Mouse (Mus musculus) splenic B cell, adult 2 months (primary cell): ENCODE measurements around the gene Ociad1.

Source experiments
- DNase-seq: peaks from one replicate; pipeline ENCODE4 v3.0.0-alpha.2; 2011; ENCODE audit warnings: low read depth, low spot score
- H3K27me3 ChIP-seq: 2 replicates; pipeline ENCODE4 v1.6.1; 2012; ENCODE audit warnings: mild to moderate bottlenecking, low read length, moderate library complexity, mixed read lengths; ENCODE audit not compliant: control insufficient read depth, poor library complexity, insufficient read depth, severe bottlenecking
- H3K36me3 ChIP-seq: 2 replicates; pipeline ENCODE4 v1.6.1; 2012; ENCODE audit warnings: mild to moderate bottlenecking, low read length, moderate library complexity, mixed read lengths; ENCODE audit not compliant: control insufficient read depth, poor library complexity, insufficient read depth, severe bottlenecking

The Ociad1 gene

GRCm38 (mm10) chr5:73338832-73339163 is 46.2 kb downstream of the Ociad1 start:
- H3K36me3 ChIP-seq: no peaks in the 10 kb centered on the region
- no peak for DNase-seq

GRCm38 (mm10) chr5:73339779-73340722 is 47.5 kb downstream of the Ociad1 start:
- no peaks in the 10 kb centered on the region for H3K27me3 ChIP-seq
- DNase-seq: no peak
- no peaks in the 10 kb centered on the region for H3K36me3 ChIP-seq

More at GRCm38 (mm10) chr5:73338832-73339163, 46.2 kb downstream of the Ociad1 start:
- no peaks in the 10 kb centered on the region for H3K27me3 ChIP-seq

- no peaks in the 10 kb centered on the region for H3K36me3 ChIP-seq
- DNase-seq: no peak
- H3K27me3 ChIP-seq: no peaks in the 10 kb centered on the region
These were observed 48.2 kb downstream of the Ociad1 start, which contains the start of gene Ociad2 for GRCm38 (mm10) chr5:73340723-73341235. Gene Ociad2, minus strand, starts transcription at chr5:73341028.

GRCm38 (mm10) chr5:73342701-73343355 is 50.2 kb downstream of the Ociad1 start:
- H3K36me3 ChIP-seq: no peaks in the 10 kb centered on the region
- H3K27me3 ChIP-seq: no peaks in the 10 kb centered on the region
- no peak for DNase-seq

- Histone ChIP-seq H3K36me3 (no peaks in the 10 kb centered on the region), H3K27me3 (no peaks in the 10 kb centered on the region)
- DNase-seq: no peak
These were observed 51.7 kb downstream of the Ociad1 start for GRCm38 (mm10) chr5:73344310-73344709.

GRCm38 (mm10) chr5:73345254-73345653 is 52.7 kb downstream of the Ociad1 start:
- DNase-seq: no peak
- no peaks in the 10 kb centered on the region for H3K27me3 ChIP-seq
- no peaks in the 10 kb centered on the region for H3K36me3 ChIP-seq

GRCm38 (mm10) chr5:73349514-73349913 is 56.9 kb downstream of the Ociad1 start:
- Histone ChIP-seq H3K27me3 (no peaks in the 10 kb centered on the region), H3K36me3 (no peaks in the 10 kb centered on the region)
- DNase-seq: no peak

- no peak for DNase-seq
These were observed 59.2 kb downstream of the Ociad1 start for GRCm38 (mm10) chr5:73351796-73352195.

GRCm38 (mm10) chr5:73353519-73353918 is 60.9 kb downstream of the Ociad1 start:
- Histone ChIP-seq H3K36me3 (no peaks in the 10 kb centered on the region), H3K27me3 (no peaks in the 10 kb centered on the region)
- DNase-seq: no peak

More at GRCm38 (mm10) chr5:73351796-73352195, 59.2 kb downstream of the Ociad1 start:
- no peaks in the 10 kb centered on the region for H3K27me3 ChIP-seq
- H3K36me3 ChIP-seq: no peaks in the 10 kb centered on the region

- no peaks in the 10 kb centered on the region for H3K27me3 ChIP-seq
- H3K36me3 ChIP-seq: no peaks in the 10 kb centered on the region
- no peak for DNase-seq
These were observed 61.4 kb downstream of the Ociad1 start for GRCm38 (mm10) chr5:73353978-73354377.

GRCm38 (mm10) chr5:73355393-73355792 is 62.8 kb downstream of the Ociad1 start:
- DNase-seq: no peak
- Histone ChIP-seq H3K36me3 (no peaks in the 10 kb centered on the region), H3K27me3 (no peaks in the 10 kb centered on the region)

GRCm38 (mm10) chr5:73359134-73359751 is 66.7 kb downstream of the Ociad1 start:
- no peaks in the 10 kb centered on the region for H3K36me3 ChIP-seq
- no peak for DNase-seq

GRCm38 (mm10) chr5:73359752-73360141 is 67.2 kb downstream of the Ociad1 start:
- Histone ChIP-seq H3K36me3 (no peaks in the 10 kb centered on the region), H3K27me3 (no peaks in the 10 kb centered on the region)
- no peak for DNase-seq

More at GRCm38 (mm10) chr5:73359134-73359751, 66.7 kb downstream of the Ociad1 start:
- H3K27me3 ChIP-seq: no peaks in the 10 kb centered on the region

GRCm38 (mm10) chr5:73360240-73360639 is 67.7 kb downstream of the Ociad1 start:
- no peaks in the 10 kb centered on the region for H3K36me3 ChIP-seq
- DNase-seq: no peak
- H3K27me3 ChIP-seq: no peaks in the 10 kb centered on the region

GRCm38 (mm10) chr5:73362338-73362737 is 69.8 kb downstream of the Ociad1 start:
- no peak for DNase-seq
- H3K36me3 ChIP-seq: no peaks in the 10 kb centered on the region
- H3K27me3 ChIP-seq: no peaks in the 10 kb centered on the region
